Mouse (Mus musculus) intestine, embryonic 16.5 days (tissue): Measurements from ENCODE around the gene Hist1h1t. TPM values are rescaled to one million over a fixed set of nuclear protein-coding genes. Genes with fewer than 3 reads are reported as not detected.
"Not testable (repeated sequence)": the region's sequence is repeated elsewhere in the genome, so short reads cannot be mapped to it uniquely, and the experiment has no call there.

Source experiments
- ATAC-seq: fragments of 200-750 bp; cut with Nextera tagmentation; 2 replicates; pipeline ENCODE4 v1.8.0; 2017; ENCODE audit warnings: moderate TSS enrichment, moderate library complexity
- H3K27ac ChIP-seq: fragments of 300-500 bp; sonication (generic); 2 replicates; pipeline ENCODE4 v1.5.1; 2014; ENCODE audit warnings: mild to moderate bottlenecking, low read length
- H3K27me3 ChIP-seq: fragments of 300-500 bp; sonication (generic); replicated peaks from 2 replicates; pipeline ENCODE4 v1.6.1; 2014; ENCODE audit warnings: low read length, control low read depth, mixed read lengths; ENCODE audit not compliant: control insufficient read depth, insufficient read depth
- H3K36me3 ChIP-seq: fragments of 300-500 bp; sonication (generic); 2 replicates; pipeline ENCODE4 v1.6.1; 2014; ENCODE audit warnings: low read length, control low read depth; ENCODE audit not compliant: control insufficient read depth, insufficient read depth
- H3K4me1 ChIP-seq: fragments of 300-500 bp; sonication (generic); 2 replicates; pipeline ENCODE4 v1.6.1; 2014; ENCODE audit warnings: low read length, control low read depth, mixed read lengths; ENCODE audit not compliant: control insufficient read depth, insufficient read depth
- H3K4me2 ChIP-seq: fragments of 300-500 bp; sonication (generic); 2 replicates; pipeline ENCODE4 v1.6.1; 2014; ENCODE audit warnings: low read depth, low read length, control low read depth
- H3K4me3 ChIP-seq: fragments of 300-500 bp; sonication (generic); 2 replicates; pipeline ENCODE4 v1.5.1; 2014; ENCODE audit warnings: mild to moderate bottlenecking, low read length
- H3K9ac ChIP-seq: fragments of 300-500 bp; sonication (generic); 2 replicates; pipeline ENCODE4 v1.6.1; 2014; ENCODE audit warnings: low read depth, low read length
- H3K9me3 ChIP-seq: fragments of 300-500 bp; sonication (generic); 2 replicates; pipeline ENCODE4 v1.6.1; 2016; ENCODE audit warnings: low read length, control low read depth; ENCODE audit not compliant: control insufficient read depth
- WGBS: fragments of 180-500 bp; shearing (Covaris S2); extraction: QIAGEN DNeasy Blood & Tissue Kit; methylation state at CpG from one replicate; pipeline ENCODE4 v1.1.7; 2014; 5-methylcytosine and 5-hydroxymethylcytosine counted together
- polyA plus RNA-seq: library from polyadenylated mRNA; unstranded; fragments of >200 nt; fragmentation: Nextera tagmentation; extraction: Ambion mirVana; gene quantifications from 2 replicates; pipeline ENCODE4 v1.2.1, GENCODE M21; 2015

The Hist1h1t gene
- polyA plus RNA-seq, 1 experiment from 2014 or later = 0.15 TPM

- H3K27me3 ChIP-seq = no peaks in the 10 kb centered on the region
- H3K36me3 ChIP-seq = no peaks in the 10 kb centered on the region
- WGBS = under 1% methylated on average over 21 of the region's 32 CpGs
- ATAC-seq = peak; percentile 52
- H3K4me3 ChIP-seq = peak overlapping the region; percentile 54
- H3K4me1 ChIP-seq = peaks cover 5% of the 10 kb centered on the region; the same call in 1 of the 2 replicates
- peak overlapping the region; percentile 94 for H3K27ac ChIP-seq
- peak overlapping the region; percentile 69 for H3K4me2 ChIP-seq
- peak overlapping the region; percentile 71 for H3K9ac ChIP-seq
- no peaks in the 10 kb centered on the region for H3K9me3 ChIP-seq
These were observed 2.1 kb downstream of the Hist1h1t start for GRCm38 (mm10) chr13:23697491-23698299.

GRCm38 (mm10) chr13:23698300-23698693, 2.7 kb downstream of the Hist1h1t start, which contains the start of gene Hist1h4c:
TSS of gene Hist1h4c (minus strand) at chr13:23698454.
- no peaks in the 10 kb centered on the region for H3K36me3 ChIP-seq
- peaks cover 5% of the 10 kb centered on the region; the same call in 1 of the 2 replicates for H3K4me1 ChIP-seq
- WGBS = under 1% methylated on average over 17 of the region's 22 CpGs

GRCm38 (mm10) chr13:23698996-23699395, 3.4 kb downstream of the Hist1h1t start:
- Histone ChIP-seq H3K4me2 (peak overlapping the region; percentile 35), H3K4me3 (no peak overlapping the region), H3K36me3 (no peaks in the 10 kb centered on the region), H3K9me3 (no peaks in the 10 kb centered on the region), H3K27me3 (no peaks in the 10 kb centered on the region), H3K27ac (peak overlapping the region; percentile 45; the same call in 1 of the 2 replicates), H3K9ac (no peak overlapping the region), H3K4me1 (peaks cover 5% of the 10 kb centered on the region; the same call in 1 of the 2 replicates)
- no peak for ATAC-seq
- 68% methylated on average over 6 of the region's 6 CpGs for WGBS

More at GRCm38 (mm10) chr13:23698300-23698693, 2.7 kb downstream of the Hist1h1t start, which contains the start of gene Hist1h4c:
- ATAC-seq = peak; percentile 96
- H3K27me3 ChIP-seq = no peaks in the 10 kb centered on the region
- peak within 1 kb of the TSS; percentile 69 for H3K4me2 ChIP-seq
- peak within 1 kb of the TSS; percentile 94 for H3K27ac ChIP-seq
- H3K9ac ChIP-seq = peak within 1 kb of the TSS; percentile 71
- peak within 1 kb of the TSS; percentile 54 for H3K4me3 ChIP-seq
- H3K9me3 ChIP-seq = no peaks in the 10 kb centered on the region

GRCm38 (mm10) chr13:23699767-23700166, 4.2 kb downstream of the Hist1h1t start:
- Histone ChIP-seq H3K9ac (no peak overlapping the region), H3K4me1 (peaks cover 5% of the 10 kb centered on the region; the same call in 1 of the 2 replicates), H3K27ac (no peak overlapping the region), H3K4me3 (no peak overlapping the region), H3K9me3 (no peaks in the 10 kb centered on the region), H3K36me3 (no peaks in the 10 kb centered on the region), H3K27me3 (no peaks in the 10 kb centered on the region), H3K4me2 (no peak overlapping the region)
- WGBS = 70% methylated on average over 3 of the region's 3 CpGs
- no peak for ATAC-seq

- ATAC-seq = peak; percentile 49
- WGBS = 25% methylated on average over 8 of the region's 8 CpGs
- Histone ChIP-seq H3K9me3 (no peaks in the 10 kb centered on the region), H3K4me2 (no peak overlapping the region), H3K4me1 (peaks cover 5% of the 10 kb centered on the region; the same call in 1 of the 2 replicates), H3K36me3 (no peaks in the 10 kb centered on the region), H3K4me3 (no peak overlapping the region), H3K27me3 (no peaks in the 10 kb centered on the region), H3K27ac (no peak overlapping the region), H3K9ac (peak overlapping the region; percentile 34)
These were observed 5.3 kb downstream of the Hist1h1t start for GRCm38 (mm10) chr13:23700786-23701520.

- whole genome bisulfite sequencing = 72% methylated on average over 4 of the region's 4 CpGs
- H3K27me3 ChIP-seq = no peaks in the 10 kb centered on the region
- no peak for ATAC-seq
- H3K9ac ChIP-seq = no peak overlapping the region
- H3K4me2 ChIP-seq = no peak overlapping the region
- no peaks in the 10 kb centered on the region for H3K9me3 ChIP-seq
- H3K4me3 ChIP-seq = no peak overlapping the region
- peaks cover 5% of the 10 kb centered on the region; the same call in 1 of the 2 replicates for H3K4me1 ChIP-seq
- no peaks in the 10 kb centered on the region for H3K36me3 ChIP-seq
- H3K27ac ChIP-seq = no peak overlapping the region
These were observed 6.6 kb downstream of the Hist1h1t start for GRCm38 (mm10) chr13:23702220-23702619.

GRCm38 (mm10) chr13:23702801-23703200, 7.2 kb downstream of the Hist1h1t start:
- not testable (repeated sequence) for ATAC-seq, H3K4me1 ChIP-seq, H3K27ac ChIP-seq, H3K9me3 ChIP-seq, H3K4me3 ChIP-seq, H3K4me2 ChIP-seq, H3K9ac ChIP-seq, H3K36me3 ChIP-seq, H3K27me3 ChIP-seq
- 79% methylated on average over 2 of the region's 2 CpGs for WGBS

- ATAC-seq = no peak
- 91% methylated on average over 7 of the region's 7 CpGs for WGBS
- no peak overlapping the region for H3K4me3 ChIP-seq
These were observed 10.2 kb downstream of the Hist1h1t start for GRCm38 (mm10) chr13:23705751-23706356.

GRCm38 (mm10) chr13:23706771-23707170, 11.2 kb downstream of the Hist1h1t start:
- H3K4me1 ChIP-seq = peaks cover 8% of the 10 kb centered on the region; the same call in 1 of the 2 replicates
- H3K27me3 ChIP-seq = no peaks in the 10 kb centered on the region
- H3K9me3 ChIP-seq = no peaks in the 10 kb centered on the region
- no peak overlapping the region for H3K4me2 ChIP-seq
- H3K4me3 ChIP-seq = no peak overlapping the region
- WGBS = 97% methylated on average over 12 of the region's 12 CpGs
- H3K36me3 ChIP-seq = no peaks in the 10 kb centered on the region
- no peak overlapping the region for H3K9ac ChIP-seq
- no peak for ATAC-seq
- H3K27ac ChIP-seq = no peak overlapping the region

More at GRCm38 (mm10) chr13:23705751-23706356, 10.2 kb downstream of the Hist1h1t start:
- peaks cover 10% of the 10 kb centered on the region; the same call in 1 of the 2 replicates for H3K4me1 ChIP-seq
- no peaks in the 10 kb centered on the region for H3K27me3 ChIP-seq
- H3K9ac ChIP-seq = no peak overlapping the region
- no peak overlapping the region for H3K4me2 ChIP-seq
- H3K27ac ChIP-seq = no peak overlapping the region
- no peaks in the 10 kb centered on the region for H3K36me3 ChIP-seq
- no peaks in the 10 kb centered on the region for H3K9me3 ChIP-seq
